Mouse (Mus musculus): ENCODE measurements around the gene Ccdc144b.

Ccdc144b gene

DNA sequence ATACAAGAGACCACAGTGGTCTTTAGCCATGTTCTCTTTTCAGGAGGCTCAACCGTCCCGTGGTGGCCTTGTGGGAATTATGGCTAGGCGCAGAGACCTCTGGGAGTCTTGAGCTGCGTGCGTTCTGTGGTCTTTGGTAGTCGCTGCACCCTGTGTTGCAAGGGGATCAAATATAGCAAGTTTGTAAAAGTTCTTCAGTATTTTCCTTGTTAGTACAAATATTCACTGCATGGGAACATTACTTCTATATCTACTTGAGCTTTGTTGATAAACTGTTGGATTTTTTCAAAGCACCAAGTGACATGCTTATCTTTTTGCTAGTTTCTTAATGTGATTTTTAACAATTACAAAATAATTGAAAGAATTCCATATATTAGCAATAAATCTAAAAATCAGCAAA lies at the start of gene Ccdc144b:
Ccdc144b (minus strand) TSS at position 101 of the 400 bp plus-strand sequence.
- no peak for DNase-seq

DNA sequence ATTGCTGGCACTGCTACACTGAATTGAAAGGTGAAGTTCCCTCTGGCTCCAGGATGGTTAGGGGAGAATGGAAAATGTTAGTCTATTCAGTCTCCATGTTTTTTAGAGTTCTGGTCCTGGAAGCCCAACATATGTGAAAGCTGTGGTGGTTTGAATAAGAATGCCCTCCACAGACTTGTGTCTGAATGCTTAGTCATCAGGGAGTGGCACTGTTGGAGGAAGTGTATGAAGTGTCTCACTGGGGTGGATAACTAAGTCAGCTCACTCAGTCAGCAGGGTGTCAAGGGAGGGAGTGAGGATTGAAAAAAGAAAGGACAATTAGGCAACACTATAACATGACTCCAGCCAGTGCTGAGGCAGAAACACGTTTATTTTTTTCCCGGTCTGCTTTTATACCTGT lies 42.0 kb upstream of the Ccdc144b start:
- no peak for DNase-seq

DNA sequence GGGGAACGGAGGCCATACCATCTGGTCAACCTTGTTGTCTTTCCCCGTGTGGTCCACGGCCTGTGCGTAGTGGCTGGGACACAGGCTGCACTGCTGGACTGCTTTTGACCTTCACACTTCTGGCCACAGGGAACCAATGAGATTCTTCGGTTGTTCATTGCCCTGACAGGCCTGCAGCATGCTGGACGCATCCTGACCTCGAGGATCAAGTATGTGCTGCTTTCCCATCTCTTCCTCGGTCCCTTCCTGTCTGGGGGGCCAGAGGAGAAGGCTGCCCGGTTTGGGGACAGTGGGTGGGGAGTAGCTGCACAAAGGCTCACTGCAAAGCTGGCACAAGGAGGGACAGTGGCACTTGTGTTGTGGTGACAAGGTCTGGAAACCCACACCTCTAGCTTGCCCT lies 34.2 kb upstream of the Ccdc144b start:
- no peak for DNase-seq

DNA sequence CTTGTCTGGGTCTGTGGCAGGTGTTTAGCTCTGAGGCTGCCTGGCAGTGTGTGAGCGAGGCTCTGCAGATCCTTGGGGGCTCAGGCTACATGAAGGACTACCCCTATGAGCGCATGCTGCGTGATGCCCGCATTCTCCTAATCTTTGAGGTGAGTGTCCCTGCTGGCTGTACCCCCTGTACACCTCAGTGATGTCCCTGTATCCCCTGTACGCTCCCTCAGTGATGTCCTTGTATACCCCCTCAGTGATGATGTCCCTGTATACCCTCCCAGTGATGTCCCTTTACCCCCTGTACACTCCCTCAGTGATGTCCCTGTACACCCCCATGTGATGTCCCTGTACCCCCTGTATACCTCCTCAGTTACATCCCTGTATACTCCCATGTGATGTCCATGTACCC lies 32.0 kb upstream of the Ccdc144b start:
- DNase-seq = no peak

DNA sequence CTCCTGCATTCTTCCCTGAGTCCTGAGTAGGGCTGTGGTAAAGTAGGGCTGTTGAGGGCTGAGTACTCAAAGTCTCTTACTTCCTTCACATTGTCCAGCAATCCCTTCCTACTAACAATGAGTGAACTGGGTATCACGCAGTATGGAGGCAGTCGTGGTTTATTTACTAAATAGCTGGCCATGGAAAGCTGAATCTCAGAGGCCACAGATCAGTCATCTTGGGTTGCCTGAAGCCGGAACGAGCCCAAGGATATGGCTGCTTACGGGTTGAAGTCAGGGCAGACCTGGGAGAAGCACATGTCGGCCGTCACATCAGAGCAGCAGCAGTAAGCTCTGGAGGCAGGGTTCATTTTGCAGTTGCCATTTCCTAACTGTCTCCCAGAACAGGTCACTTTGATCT lies 30.0 kb upstream of the Ccdc144b start:
- no peak for DNase-seq

DNA sequence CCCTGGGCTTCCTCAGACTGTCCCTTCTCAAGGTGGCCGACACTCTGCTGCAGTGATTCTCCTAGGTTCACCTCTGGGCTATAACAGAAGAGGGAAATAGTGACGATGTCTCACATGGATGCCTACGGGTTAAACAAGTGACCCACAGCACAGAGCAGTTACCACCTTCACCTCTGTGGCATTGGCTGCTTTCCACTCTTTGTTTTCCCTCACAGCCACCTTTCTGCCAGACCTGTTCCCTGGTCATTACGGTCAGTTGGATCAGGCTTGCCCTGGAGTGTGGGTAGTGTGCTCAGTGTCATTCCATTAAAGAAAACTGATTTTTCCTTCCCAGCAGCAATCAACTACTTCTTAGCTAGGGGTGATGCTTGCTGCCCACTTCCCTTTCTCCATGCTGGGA lies 29.5 kb upstream of the Ccdc144b start:
- DNase-seq = peak in 1 of 2 experiments; percentile 60

DNA sequence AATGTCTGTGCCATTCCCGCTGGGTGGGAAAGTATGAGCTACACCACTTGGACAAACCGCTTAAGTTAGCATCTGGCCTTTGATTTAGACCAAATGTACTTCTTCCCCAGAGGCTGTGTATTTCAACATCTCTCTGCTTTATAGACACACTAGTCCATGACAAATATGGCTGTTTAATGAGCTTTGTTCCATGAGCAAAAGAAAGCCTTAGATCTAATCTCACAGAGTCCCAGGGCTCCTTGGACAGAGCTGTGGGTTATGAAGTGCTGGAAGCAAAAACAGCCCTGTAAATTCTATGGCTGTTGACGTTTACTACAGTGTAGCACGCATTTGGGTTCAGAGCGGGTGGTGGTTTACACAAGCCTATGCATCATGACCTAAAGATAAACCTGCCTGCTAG lies 27.4 kb upstream of the Ccdc144b start:
- DNase-seq = no peak

DNA sequence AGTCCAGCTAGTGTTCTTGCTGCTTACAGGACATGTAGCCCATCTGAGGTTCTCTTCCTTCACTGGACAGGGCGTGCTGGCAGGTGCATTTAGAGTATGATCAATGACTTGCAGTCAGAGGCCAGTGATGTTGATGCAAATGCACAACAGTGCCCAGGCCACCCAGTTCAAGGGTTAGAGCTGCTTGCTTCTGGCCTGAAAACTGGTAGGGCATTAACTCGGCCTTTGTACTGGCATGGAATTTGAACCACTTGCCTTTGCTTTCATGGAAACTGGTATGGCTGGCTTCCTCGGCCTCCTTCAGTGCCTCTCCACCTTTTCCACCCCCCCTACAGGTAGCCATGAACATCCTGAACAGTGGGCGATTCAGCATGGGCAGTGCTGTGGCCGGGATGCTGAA lies 26.5 kb upstream of the Ccdc144b start:
- peak; percentile 60 to 80 for DNase-seq

DNA sequence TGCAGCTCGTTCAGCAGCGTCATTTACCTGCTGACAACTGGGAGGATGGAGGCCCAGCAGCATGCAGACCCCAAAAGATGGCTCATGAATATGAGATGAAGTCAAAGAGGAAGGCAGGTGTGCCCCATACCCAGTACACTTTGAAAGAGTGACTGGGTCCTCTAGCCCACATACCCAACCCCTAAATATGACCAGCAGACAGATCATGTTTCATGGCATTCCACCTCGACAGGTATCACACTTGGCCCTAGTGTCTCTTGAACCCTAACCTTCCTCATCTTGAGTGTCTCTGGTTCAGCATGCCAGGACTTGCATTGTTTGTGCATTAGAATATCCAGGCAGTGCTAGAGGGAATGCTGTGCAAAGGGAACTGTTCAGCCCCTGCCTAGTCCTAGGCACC lies 24.0 kb upstream of the Ccdc144b start:
- no peak for DNase-seq

DNA sequence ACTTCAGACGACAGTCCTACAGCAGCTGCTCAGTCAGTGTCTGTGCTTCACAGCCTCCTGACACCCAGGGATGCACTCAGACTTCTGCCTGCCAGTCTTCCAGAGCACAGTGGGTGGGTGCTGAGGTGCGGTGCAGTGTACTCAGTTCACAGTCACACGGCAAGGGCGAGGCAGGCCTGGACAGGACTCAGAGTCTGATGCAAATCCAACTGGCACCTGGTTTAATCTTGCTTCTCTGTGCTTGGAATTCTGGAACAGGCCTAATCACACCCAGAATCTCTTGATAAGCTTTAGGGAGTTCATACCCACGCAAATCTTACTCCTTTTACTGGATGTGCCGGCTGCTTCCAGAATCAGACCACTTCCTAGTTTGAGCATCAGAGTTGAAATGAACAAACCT lies 22.1 kb upstream of the Ccdc144b start:
- no peak for DNase-seq

DNA sequence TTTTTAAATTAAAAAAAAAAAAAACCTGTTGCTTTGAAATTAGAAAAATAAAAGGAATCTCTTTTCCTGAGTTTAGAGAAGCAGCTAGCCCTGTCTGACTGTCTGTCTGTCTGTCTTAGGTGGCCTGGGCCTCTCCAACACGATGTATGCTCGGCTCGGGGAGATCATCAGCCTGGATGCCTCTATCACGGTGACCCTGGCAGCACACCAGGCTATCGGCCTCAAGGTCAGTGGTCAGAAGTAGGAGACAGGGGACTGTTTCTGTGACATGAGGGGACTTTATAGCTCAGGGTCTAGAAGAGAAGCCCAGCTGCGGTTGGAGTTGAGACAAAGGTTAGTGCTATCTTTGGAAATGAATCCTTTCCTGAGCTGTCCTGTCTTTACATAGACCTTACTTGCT lies 20.9 kb upstream of the Ccdc144b start:
- DNase-seq = no peak

DNA sequence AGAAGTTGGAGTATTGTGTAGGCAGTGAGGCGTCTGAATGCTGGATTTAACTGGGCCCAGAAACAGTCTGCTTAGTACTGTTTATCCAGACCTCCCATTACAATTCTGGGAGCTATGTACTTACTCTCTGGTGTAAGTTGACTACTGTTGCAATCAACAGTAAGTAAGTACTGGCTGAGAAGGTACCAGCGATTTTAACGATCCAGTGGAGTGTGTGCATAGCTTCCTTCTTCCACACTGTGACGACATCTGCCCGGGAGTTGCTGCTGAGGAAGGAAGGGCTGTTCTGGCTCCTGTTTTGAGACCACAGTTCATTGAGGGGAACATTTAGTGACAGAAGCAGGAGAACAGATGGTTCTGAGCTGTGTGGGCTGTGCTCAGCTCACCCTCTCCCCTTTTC lies 17.7 kb upstream of the Ccdc144b start:
- no peak for DNase-seq

DNA sequence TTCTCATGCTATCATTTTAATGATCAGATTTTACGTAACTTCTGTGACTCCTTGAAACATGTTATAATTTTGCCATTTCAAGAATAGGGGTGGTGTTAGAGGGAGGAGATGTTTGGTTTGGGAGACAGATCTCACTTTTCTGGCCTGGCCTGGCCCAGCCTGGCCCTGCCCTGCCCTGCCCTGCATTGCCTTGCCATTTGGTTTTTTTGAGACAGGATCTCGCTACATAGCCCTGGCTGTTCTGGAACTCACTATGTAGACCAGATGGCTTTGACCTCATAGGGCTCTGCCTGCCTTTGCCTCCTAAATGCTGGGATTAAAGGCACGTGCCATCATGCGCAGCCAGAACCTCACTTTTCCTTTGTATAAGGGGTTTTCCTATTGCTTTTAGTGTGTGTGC lies 17.1 kb upstream of the Ccdc144b start:
- no peak for DNase-seq

DNA sequence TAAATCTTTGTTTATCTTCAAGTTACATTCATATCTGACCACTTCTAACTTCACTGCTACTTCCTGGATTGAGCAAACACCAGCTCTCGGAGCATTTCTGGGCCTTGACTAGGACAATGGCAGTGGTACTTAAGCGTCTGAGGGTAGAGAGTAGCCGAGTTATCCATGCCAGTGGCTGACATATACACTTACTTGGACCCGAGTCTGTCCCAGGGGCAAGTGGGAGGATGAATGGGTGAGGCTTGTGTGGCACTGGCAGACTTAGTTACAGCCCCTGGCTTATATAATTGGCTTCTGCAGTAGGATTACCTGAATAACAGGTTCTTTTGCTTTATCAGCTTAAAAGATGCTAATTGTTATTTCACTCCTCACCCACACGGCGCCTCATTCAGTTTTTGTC lies 14.4 kb upstream of the Ccdc144b start:
- no peak for DNase-seq

DNA sequence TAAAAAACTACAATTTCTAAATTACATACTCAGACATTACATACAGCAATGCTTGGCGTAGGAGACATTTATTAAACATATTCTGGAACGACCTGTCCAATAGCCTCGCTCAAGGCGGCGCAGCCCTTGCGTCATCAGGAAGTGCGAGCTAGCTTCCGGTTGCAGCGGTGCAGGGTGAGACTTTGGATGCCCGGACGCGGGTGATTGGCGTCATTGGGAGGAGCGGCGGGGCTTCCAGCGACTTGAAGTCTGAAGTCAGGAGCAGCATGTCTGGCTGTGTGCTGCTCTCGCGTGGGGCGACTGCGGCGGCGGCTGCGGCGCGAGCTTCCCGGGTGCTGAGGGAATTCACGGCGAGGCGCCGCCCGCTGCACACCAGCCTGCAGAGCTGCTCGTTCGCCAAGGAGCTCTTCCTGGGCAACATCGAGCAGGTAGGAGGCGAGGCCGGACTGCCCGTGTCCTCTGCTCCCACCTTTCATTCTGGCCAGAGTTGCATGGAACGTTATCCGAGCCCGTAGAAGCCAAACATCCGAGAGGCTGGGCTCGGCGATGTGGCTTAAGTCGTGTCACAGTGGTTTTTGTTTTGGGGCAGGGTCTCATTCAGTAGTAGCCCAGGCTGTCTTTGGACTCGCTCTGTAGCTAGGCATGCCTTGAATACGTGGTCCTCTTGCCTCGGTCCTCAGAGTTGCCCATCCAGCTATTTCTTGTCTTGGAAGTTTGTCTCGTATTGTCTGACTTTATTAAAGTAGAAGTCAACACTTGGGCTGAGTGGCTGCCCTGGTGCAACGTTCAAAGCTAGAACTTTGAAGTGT lies 12.7 kb upstream of the Ccdc144b start, which contains the start of gene Acad9:
Acad9 (plus strand) TSS at position 137 of the 809 bp plus-strand sequence.
- peak; percentile 95 to 98 for DNase-seq

DNA sequence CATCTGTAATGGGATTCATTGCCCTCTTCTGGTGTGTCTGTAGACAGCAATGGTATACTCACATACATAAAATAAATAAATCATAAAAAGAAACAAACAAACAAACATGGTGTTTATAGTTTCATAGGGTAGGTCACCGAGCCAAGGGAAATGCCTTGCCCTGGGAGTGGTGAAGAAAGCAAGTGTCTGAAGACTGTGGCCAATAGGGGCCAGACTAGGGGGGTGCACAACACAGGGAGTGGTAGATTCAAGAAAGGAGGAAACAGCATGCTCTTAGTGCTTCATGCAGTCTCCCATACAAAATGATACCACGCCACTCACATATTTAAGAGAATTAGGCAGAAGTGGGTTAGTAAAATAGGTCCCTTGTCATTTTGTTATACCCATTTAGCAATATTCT lies 11.8 kb upstream of the Ccdc144b start:
- DNase-seq = no peak

DNA sequence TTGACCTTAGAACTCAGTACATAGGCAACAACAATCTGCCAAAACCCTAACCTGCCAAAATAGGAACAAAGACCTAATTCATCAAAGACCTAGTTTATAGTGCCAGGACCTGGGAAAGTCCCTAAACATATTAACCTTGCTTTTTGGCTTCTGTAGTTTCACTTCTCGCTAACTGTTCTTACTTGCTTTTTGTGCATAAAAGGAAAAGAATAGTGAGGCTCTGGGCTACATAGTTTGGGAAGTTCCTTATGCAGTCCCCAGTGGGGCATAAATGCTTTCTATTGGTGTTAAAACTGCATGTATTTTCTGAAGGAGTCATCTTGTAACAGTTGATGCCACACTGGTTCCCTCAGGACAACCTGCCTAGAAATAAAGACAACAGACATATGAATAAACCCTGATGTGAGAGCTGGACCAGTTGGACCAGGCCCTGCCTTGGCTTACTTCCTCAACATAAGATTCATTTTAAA lies 11.3 kb upstream of the Ccdc144b start:
- DNase-seq = no peak

DNA sequence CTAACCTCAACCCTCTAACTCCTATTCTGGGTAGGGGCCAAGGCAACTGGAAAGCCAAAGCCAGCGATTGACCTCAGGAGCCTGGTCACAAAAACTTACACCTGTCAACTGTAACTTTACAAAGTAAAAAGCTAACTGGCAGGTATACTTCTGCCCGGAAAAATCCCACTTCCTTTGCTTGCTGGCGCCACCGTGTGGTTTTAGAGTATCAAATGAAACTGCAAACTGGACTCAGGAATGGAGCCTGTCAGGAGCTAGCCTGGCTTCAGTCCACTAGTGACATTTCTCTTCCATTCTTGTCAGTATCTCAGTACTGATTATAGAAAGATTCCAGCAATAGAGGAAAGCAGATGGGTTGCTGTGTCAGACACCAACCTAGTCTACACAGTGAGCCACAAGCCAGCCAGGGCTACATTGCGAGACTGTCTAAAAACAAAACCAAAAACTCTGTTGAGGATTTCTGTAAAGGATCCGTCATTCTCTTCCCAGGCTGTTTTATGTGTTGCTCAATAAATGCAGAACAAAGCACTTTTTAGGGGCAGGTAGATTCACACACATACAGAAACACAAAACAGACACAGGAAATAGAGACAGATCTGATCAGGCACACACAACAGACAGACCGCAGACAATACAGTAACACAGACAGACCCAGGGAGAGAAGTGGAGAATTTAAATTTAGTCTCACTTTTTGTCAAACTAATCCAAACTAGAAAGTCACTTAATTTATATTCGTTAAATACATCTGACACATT lies 6.9 kb upstream of the Ccdc144b start:
- DNase-seq = peak; percentile 80 to 84

DNA sequence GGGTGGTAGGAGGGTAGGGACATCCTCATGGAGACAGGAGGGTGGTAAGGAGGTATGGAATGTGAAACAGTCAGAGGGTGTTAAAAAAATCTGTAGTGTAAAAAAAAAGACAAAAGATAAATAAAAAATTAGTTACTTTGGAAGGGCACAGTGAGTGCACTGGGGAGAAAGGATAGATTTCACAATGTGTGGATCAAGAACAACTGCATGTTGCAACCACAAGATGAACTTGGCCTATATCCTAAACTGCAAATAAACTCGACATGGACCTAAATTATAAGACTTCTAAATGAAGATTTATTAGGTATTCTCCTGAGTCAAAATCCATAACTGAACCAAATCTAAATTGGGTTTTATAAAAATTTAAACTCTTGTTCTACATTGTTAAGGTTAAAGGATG lies 4.2 kb downstream of the Ccdc144b start:
- DNase-seq = no peak

DNA sequence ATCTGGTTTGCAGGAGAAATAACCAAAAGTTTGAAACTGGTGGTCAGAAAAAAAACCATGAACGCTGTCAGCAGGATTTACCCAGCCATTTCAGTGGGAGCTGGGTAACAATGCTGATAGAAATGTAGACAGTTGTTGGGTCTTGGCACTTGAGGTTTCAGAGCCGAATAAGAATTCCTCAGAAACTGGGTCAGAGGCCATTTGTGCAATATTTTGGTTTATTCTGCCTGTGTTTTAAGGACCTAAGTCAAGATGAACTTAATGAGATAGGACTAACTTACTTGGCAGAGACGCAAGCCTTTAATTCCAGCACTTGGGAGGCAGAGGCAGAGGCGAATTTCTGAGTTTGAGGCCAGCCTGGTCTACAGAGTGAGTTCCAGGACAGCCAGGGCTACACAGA lies 8.3 kb downstream of the Ccdc144b start:
- no peak for DNase-seq

DNA sequence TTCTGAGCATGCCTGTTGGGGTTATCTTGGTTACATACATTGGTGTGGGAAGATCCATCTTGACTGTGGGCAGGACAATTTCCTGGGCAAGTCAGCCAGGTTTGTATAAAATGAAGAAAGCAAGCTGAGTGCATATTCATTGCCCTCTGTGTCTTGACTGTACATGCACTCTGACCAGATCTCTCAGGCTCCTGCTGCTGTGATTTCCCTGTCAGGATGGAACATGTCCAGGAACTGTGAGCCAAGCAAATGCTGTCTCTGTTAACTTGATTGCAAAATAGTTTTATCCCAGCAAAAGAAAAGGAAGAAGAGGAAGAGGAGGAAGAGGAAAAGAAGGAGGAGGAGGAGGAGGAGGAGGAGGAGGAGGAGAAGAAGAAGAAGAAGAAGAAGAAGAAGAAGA lies 8.8 kb downstream of the Ccdc144b start:
- DNase-seq = no peak

DNA sequence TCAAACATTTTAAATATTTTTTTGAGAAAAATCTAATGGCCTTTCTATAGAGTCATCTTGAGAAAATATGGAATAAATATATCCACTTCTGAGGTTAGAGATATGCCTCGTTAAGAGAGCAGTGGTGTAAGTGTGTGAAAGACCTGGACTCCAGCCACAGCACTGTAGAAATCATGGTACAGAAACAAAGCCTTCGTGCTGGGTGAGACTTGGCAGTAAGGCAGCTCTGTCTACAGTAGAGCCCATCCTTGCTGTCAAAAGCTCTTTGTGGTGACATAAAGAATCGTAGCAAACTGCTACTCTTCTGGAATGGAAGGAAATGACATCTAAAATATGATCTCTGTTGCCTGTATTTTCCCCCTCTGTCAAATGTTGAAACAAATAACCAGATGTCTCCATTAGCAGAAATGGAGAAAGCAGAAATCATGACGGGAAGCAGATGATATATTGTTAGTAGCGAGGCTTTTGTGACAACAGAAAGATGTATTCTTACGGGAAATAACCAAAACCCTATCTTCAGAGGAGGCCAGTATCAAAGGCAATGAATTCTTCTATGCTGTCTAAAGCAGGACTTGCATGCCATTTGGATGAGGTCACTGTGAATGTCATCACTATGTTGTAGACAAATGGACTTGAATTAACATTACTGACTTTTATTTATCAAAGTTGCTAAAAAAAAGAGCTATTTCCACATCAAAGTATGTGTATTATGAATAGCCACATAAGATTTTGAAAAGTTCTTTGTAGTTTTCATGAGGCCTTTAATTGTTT lies 21.4 kb downstream of the Ccdc144b start:
- no peak for DNase-seq

DNA sequence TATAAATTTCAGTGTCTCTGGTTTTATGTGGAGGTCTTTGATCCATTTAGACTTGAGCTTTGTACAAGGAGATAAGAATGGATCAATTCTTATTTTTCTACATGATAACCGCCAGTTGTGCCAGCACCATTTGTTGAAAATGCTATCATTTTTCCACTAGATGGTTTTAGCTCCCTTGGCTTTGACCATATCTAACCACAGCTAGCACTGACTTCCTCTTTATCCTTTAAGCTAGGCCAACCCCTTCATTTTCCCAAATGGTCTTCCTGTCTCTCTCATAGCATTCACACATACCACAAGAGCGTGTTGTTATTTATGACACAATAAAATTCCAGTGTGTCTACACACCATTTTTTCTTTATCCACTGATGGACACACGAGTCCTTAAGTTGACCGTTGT lies 23.4 kb downstream of the Ccdc144b start:
- DNase-seq = no peak

Measured in kidney, postnatal 25 days (tissue).